Mouse (Mus musculus): ENCODE data around the gene Hoxb1.

DNA sequence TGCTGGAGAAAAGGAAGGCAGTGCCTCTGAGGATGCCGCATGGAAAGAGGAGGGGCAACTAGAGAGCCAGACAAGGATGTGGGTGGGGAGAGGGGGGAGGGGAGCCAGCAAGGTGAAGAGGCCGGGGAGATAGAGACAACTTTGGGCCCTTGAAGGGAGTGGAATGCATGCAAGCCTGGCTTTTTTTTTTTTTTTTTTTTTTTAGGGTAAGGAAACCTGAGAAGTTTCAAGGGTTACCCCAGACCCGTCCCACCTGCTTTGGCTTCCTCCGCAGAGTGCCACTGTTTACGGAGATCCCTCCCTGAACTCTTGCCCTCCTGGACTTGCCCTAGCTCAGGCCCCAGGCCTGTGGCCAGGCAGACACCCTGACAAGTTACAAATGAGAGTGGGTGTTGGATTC lies 1.7 kb upstream of the Hoxb1 start:
- no peak for TF ChIP-seq CTCF (IDR thresholded peaks at IDR 0.05; ENCODE audit: control insufficient read depth, insufficient read depth, insufficient read length)
- TF ChIP-seq MAX (IDR thresholded peaks at IDR 0.05): no peak
- no peak for TF ChIP-seq MYOG (IDR thresholded peaks at IDR 0.05; ENCODE audit: control insufficient read depth, extremely low read depth, insufficient read length)
- TF ChIP-seq FOSL1 (IDR thresholded peaks at IDR 0.05; ENCODE audit: insufficient read depth, low read length, poor library complexity, severe bottlenecking): no peak
- TF ChIP-seq CEBPB (IDR thresholded peaks at IDR 0.05; ENCODE audit: low read depth): no peak
- TF ChIP-seq USF1 (IDR thresholded peaks at IDR 0.05; ENCODE audit: low read depth): no peak
- no peak for TF ChIP-seq MYOD1 (IDR thresholded peaks at IDR 0.05; ENCODE audit: control insufficient read depth, insufficient read length, low read depth)

Measured in C2C12 (cell line).